In the genomic region with DNA sequence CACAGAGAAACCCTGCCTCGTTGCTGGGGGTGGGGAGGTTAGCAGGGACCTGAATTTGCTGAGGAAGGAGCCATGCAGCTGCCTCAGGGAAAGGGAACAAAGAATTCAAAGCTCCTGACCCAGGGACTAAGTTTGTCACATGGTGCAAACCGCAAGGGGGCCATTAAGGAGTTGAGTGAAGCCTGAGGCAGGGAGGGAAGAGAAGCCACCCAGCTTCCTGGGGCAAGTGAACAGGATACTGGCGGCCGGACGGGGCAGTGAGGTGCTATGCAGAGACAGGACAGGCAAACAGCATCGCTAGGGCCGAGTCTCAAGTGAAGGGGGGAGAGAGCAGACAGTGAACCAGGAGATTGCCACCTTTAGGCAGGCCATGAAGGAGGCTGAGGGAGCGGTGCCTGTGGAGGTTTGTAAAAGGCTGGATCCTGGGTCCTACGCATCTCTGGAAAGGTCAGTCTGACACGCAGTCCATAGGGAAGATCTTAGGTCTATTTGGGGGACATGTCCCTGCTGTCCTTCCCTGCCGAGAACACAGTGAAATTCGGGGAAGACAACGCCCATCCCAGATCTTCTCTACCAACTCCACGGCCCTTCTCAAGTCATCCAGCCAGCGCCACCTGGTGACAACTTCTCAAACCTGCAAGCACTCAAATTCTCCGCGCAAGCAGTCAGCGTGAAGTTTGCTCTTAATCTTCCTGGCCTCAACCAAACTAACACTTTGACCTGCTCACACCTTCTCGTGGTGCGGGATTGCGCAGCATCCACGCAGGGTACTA, we compare ENCODE assay signal across 8 mouse cellular contexts. TPM values are rescaled to one million over a fixed set of nuclear protein-coding genes. Genes with fewer than 3 reads are reported as not detected.
DNase-seq lines count a peak whose midpoint lies in the region; ATAC-seq lines count a peak whose summit lies in the region.

No protein-coding gene starts in this region.

- peak; percentile 73 for DNase-seq in adipocyte (ENCODE audit: low spot score)
- peak; percentile 83 for DNase-seq in gastrocnemius, postnatal 10 days
- peak; percentile 68 to 72 for DNase-seq in left cerebral cortex, postnatal 25 days (ENCODE audit: low spot score in 2 of 2)
- peak; percentile 80 for DNase-seq in right cerebral cortex, postnatal 14 days
- peak; percentile 70 to 86 for DNase-seq in urinary bladder, postnatal 4 days (ENCODE audit: low spot score in 2 of 2)

- intact Hi-C loops in left cerebral cortex, postnatal 25 days (cut with DNase I): loop anchor here (1.0 to 5.0 kb wide), 3 partner anchors 52 to 242 kb away; no protein-coding TSS in a partner anchor

- peak; percentile 74 for ATAC-seq in common myeloid progenitor, adult 5-6 weeks (replicated peaks; ENCODE audit: low read depth, poor library complexity, severe bottlenecking)
- peak; percentile 61 for ATAC-seq in inflammation-experienced regulatory T-cells, adult 6 months
- peak; percentile 62 for ATAC-seq in megakaryocyte-erythroid progenitor cell, adult 5-6 weeks (replicated peaks; ENCODE audit: low FRiP score, low TSS enrichment, poor library complexity, severe bottlenecking)

RNA-seq across cellular contexts. Expression of gene Slc52a3, which starts 1.8 kb away (rescaled TPM):
- 0.87 and 1.1 TPM in 2 replicates for total RNA-seq in common myeloid progenitor, adult 5-6 weeks (2017)
- total RNA-seq in gastrocnemius, postnatal 10 days (2021): 1 to 10 TPM; 1.1 to 1.3 TPM
- 10 to 100 TPM in 1 of 3 experiments, 1 to 10 TPM in 2; 5.3 to 16.5 (median 8.9) TPM for polyA plus RNA-seq in inflammation-experienced regulatory T-cells, adult 6 months (2017; shearing (Covaris generic))
- total RNA-seq in left cerebral cortex, postnatal 25 days (2021): 1 to 10 TPM; 4.0 to 4.1 TPM
- 0.42 and 1.4 TPM in 2 replicates for total RNA-seq in megakaryocyte-erythroid progenitor cell, adult 5-6 weeks (2014; fragmentation: Nextera tagmentation)
- total RNA-seq in megakaryocyte-erythroid progenitor cell, adult 5-6 weeks (2017): 0.34 and 0.80 TPM in 2 replicates

RNA-seq across cellular contexts. Expression of gene Fam110a, which starts 14.5 kb away (rescaled TPM):
- total RNA-seq in common myeloid progenitor, adult 5-6 weeks (2017): 3.4 and 6.7 TPM in 2 replicates
- total RNA-seq in gastrocnemius, postnatal 10 days (2021): 1 to 10 TPM; 5.6 to 6.6 TPM
- 10 to 100 TPM; 16.4 to 27.4 (median 18.3) TPM for polyA plus RNA-seq in inflammation-experienced regulatory T-cells, adult 6 months (2017; shearing (Covaris generic))
- 1 to 10 TPM; 6.6 to 8.4 TPM for total RNA-seq in left cerebral cortex, postnatal 25 days (2021)
- total RNA-seq in megakaryocyte-erythroid progenitor cell, adult 5-6 weeks (2014; fragmentation: Nextera tagmentation): 3.7 and 9.1 TPM in 2 replicates
- total RNA-seq in megakaryocyte-erythroid progenitor cell, adult 5-6 weeks (2017): 0.50 and 1.6 TPM in 2 replicates

Comparison
In these comparisons a context has a peak if more than half of its experiments do, and no peak if none do; other contexts are left out.
1. Peak in every context shown above with its lines: DNase-seq and ATAC-seq.